ENCODE assay signal across 11 mouse cellular contexts in the genomic region with DNA sequence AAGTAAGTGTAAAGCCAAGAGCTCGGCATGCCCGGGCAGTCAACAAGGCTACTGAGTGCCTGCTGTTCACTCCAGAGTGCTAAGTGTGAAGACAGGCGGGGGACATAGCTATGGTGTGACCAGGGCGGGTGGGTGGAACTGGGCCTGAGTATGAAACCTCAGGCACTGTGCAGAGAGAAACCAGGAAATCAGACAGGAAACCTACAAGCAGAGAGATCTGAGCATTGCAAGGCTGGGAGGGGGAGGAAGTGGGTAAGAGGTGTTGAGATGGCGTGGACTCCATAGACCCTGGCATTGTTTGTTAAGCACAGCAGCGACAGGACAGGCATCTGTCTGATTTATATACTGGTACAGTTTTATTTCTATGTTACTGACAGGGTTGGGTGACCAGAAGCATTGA. TPM values are rescaled to one million over a fixed set of nuclear protein-coding genes. Genes with fewer than 3 reads are reported as not detected.
A peak's percentile ranks its signal among the peaks of the same experiment; 100 is the strongest.
DNase-seq lines count a peak whose midpoint lies in the region; ATAC-seq and TF ChIP-seq lines count a peak whose summit lies in the region.
"Had no signal": no experiment of that assay in that cellular context is flagged by ENCODE, and none has a peak within 500 bp of the region (broad histone marks: within the 10 kb centered on the region; RNA-seq: fewer than 3 reads in every experiment).

No protein-coding gene starts in this region.

- H3K4me3 ChIP-seq in liver, embryonic 12.5 days = no peak overlapping the region
- H3K4me3 ChIP-seq in liver, embryonic 11.5 days (ENCODE audit: low read depth, low read length) = no peak overlapping the region
- no peak overlapping the region for H3K4me3 ChIP-seq in stomach, postnatal 0 days (ENCODE audit: low read depth, low read length)
- H3K4me3 ChIP-seq in hindbrain, embryonic 16.5 days (ENCODE audit: low read length) = no peak overlapping the region
- H3K4me3 ChIP-seq: embryonic facial prominence, embryonic 12.5 days; hindbrain, embryonic 10.5 days; lung, embryonic 15.5 days; neural tube, embryonic 13.5 days had no signal

- no peak for TF ChIP-seq CTCF in stomach, postnatal 0 days (IDR thresholded peaks at IDR 0.05; ENCODE audit: low read depth)

- no peaks in the 10 kb centered on the region for H3K27me3 ChIP-seq in liver, embryonic 12.5 days (replicated peaks)
- no peaks in the 10 kb centered on the region for H3K27me3 ChIP-seq in liver, embryonic 11.5 days (replicated peaks; ENCODE audit: control insufficient read depth, insufficient read depth, low read length)
- H3K27me3 ChIP-seq in stomach, postnatal 0 days (ENCODE audit: control insufficient read depth, insufficient read depth, low read length) = no peaks in the 10 kb centered on the region
- no peaks in the 10 kb centered on the region for H3K27me3 ChIP-seq in hindbrain, embryonic 16.5 days (replicated peaks; ENCODE audit: control insufficient read depth, insufficient read depth, low read length)
- H3K27me3 ChIP-seq: embryonic facial prominence, embryonic 12.5 days; lung, embryonic 15.5 days; neural tube, embryonic 13.5 days had no signal

- no peak overlapping the region for H3K9ac ChIP-seq in liver, embryonic 12.5 days
- H3K9ac ChIP-seq in liver, embryonic 11.5 days (ENCODE audit: low read depth, low read length) = no peak overlapping the region
- no peak overlapping the region for H3K9ac ChIP-seq in stomach, postnatal 0 days (ENCODE audit: low read length)
- no peak overlapping the region for H3K9ac ChIP-seq in hindbrain, embryonic 16.5 days (ENCODE audit: low read depth, low read length)
- H3K9ac ChIP-seq: embryonic facial prominence, embryonic 12.5 days; lung, embryonic 15.5 days; neural tube, embryonic 13.5 days had no signal

- H3K4me1 ChIP-seq in liver, embryonic 12.5 days = no peaks in the 10 kb centered on the region
- H3K4me1 ChIP-seq in liver, embryonic 11.5 days (replicated peaks; ENCODE audit: control insufficient read depth, insufficient read depth, low read length) = no peaks in the 10 kb centered on the region; the same call in 1 of the 2 replicates
- no peaks in the 10 kb centered on the region for H3K4me1 ChIP-seq in stomach, postnatal 0 days (replicated peaks; ENCODE audit: control insufficient read depth, insufficient read depth)
- H3K4me1 ChIP-seq in hindbrain, embryonic 16.5 days (ENCODE audit: control insufficient read depth, insufficient read depth, low read depth, low read length) = no peaks in the 10 kb centered on the region

- 0 out of 2 replicates have a peak, but pooled peaks have one; percentile 33 for ATAC-seq in liver, embryonic 12.5 days
- no peak; the same call in 1 of the 2 replicates for ATAC-seq in liver, embryonic 11.5 days (replicated peaks; ENCODE audit: low FRiP score)
- ATAC-seq in inflammation-experienced regulatory T-cells, adult 6 months = peak; percentile 97
- 0 out of 2 replicates have a peak, but pooled peaks have one; percentile 41 for ATAC-seq in stomach, postnatal 0 days (ENCODE audit: low FRiP score, low TSS enrichment)
- no peak for ATAC-seq in hindbrain, embryonic 16.5 days

- no peak for DNase-seq in liver, embryonic 11.5 days (ENCODE audit: low spot score)
- peak; percentile 73 for DNase-seq in T-cell, adult 2 months (ENCODE audit: low spot score)
- no peak for DNase-seq in stomach, postnatal 0 days (ENCODE audit: low spot score)
- no peak for DNase-seq in testis, postnatal 14 days (ENCODE audit: low spot score)

- TF ChIP-seq EP300 in stomach, postnatal 0 days (optimal IDR thresholded peaks at IDR 0.05) = no peak

- H3K36me3 ChIP-seq in liver, embryonic 12.5 days = no peaks in the 10 kb centered on the region
- no peaks in the 10 kb centered on the region for H3K36me3 ChIP-seq in liver, embryonic 11.5 days (ENCODE audit: control insufficient read depth, insufficient read depth, low read length)
- no peaks in the 10 kb centered on the region for H3K36me3 ChIP-seq in stomach, postnatal 0 days (ENCODE audit: control insufficient read depth, insufficient read depth, low read length)
- no peaks in the 10 kb centered on the region for H3K36me3 ChIP-seq in hindbrain, embryonic 16.5 days (ENCODE audit: control insufficient read depth, insufficient read depth, low read length)
- H3K36me3 ChIP-seq: embryonic facial prominence, embryonic 12.5 days; hindbrain, embryonic 10.5 days; lung, embryonic 15.5 days; neural tube, embryonic 13.5 days had no signal

- H3K4me2 ChIP-seq in liver, embryonic 12.5 days = no peak overlapping the region
- H3K4me2 ChIP-seq in liver, embryonic 11.5 days = no peak overlapping the region
- H3K4me2 ChIP-seq in stomach, postnatal 0 days (replicated peaks; ENCODE audit: low read depth) = no peak overlapping the region
- no peak overlapping the region for H3K4me2 ChIP-seq in hindbrain, embryonic 16.5 days (ENCODE audit: low read length)
- H3K4me2 ChIP-seq: embryonic facial prominence, embryonic 12.5 days; lung, embryonic 15.5 days; neural tube, embryonic 13.5 days had no signal

- WGBS in liver, embryonic 12.5 days (ENCODE audit: insufficient replicate concordance) = 41% methylated on average over 6 of the region's 6 CpGs
- 59% methylated on average over 6 of the region's 6 CpGs for WGBS in liver, embryonic 11.5 days
- 63% methylated on average over 6 of the region's 6 CpGs for whole genome bisulfite sequencing in stomach, postnatal 0 days
- 80% methylated on average over 6 of the region's 6 CpGs for WGBS in hindbrain, embryonic 16.5 days

- H3K9me3 ChIP-seq in liver, embryonic 12.5 days (replicated peaks) = no peaks in the 10 kb centered on the region
- H3K9me3 ChIP-seq in liver, embryonic 11.5 days (ENCODE audit: control insufficient read depth, low read length) = no peaks in the 10 kb centered on the region
- no peaks in the 10 kb centered on the region for H3K9me3 ChIP-seq in stomach, postnatal 0 days (ENCODE audit: control insufficient read depth, low read length)
- H3K9me3 ChIP-seq in hindbrain, embryonic 16.5 days (ENCODE audit: control insufficient read depth, low read length) = no peaks in the 10 kb centered on the region
- H3K9me3 ChIP-seq: embryonic facial prominence, embryonic 12.5 days; hindbrain, embryonic 10.5 days; lung, embryonic 15.5 days; neural tube, embryonic 13.5 days had no signal

- H3K27ac ChIP-seq in liver, embryonic 12.5 days = no peak overlapping the region
- H3K27ac ChIP-seq in liver, embryonic 11.5 days (ENCODE audit: low read depth, low read length) = no peak overlapping the region
- no peak overlapping the region for H3K27ac ChIP-seq in stomach, postnatal 0 days (replicated peaks)
- H3K27ac ChIP-seq in hindbrain, embryonic 16.5 days (ENCODE audit: low read depth, low read length) = no peak overlapping the region
- H3K27ac ChIP-seq: embryonic facial prominence, embryonic 12.5 days; hindbrain, embryonic 10.5 days; lung, embryonic 15.5 days; neural tube, embryonic 13.5 days had no signal

RNA-seq across cellular contexts. Expression of a gene that starts 18.4 kb away (rescaled TPM):
- polyA plus RNA-seq in liver, embryonic 12.5 days (2016; fragmentation: Nextera tagmentation; extraction: Ambion mirVana) = 37.0 and 37.6 TPM in 2 replicates
- 39.7 and 40.7 TPM in 2 replicates for polyA plus RNA-seq in liver, embryonic 11.5 days (2014; fragmentation: Nextera tagmentation; extraction: Ambion mirVana)
- 1 to 10 TPM in 1 of 3 experiments, under 1 TPM in 2; 0.86 to 4.5 (median 0.91) TPM for polyA plus RNA-seq in inflammation-experienced regulatory T-cells, adult 6 months (2017; shearing (Covaris generic))
- polyA plus RNA-seq in stomach, postnatal 0 days (2015; fragmentation: Nextera tagmentation; extraction: Ambion mirVana) = 7.8 and 8.8 TPM in 2 replicates
- 7.7 and 10.1 TPM in 2 replicates for polyA plus RNA-seq in hindbrain, embryonic 16.5 days (2015; fragmentation: Nextera tagmentation; extraction: Ambion mirVana)

RNA-seq across cellular contexts. Expression of a gene that starts 48.8 kb away (rescaled TPM):
- not detected in 2 replicates for polyA plus RNA-seq in liver, embryonic 12.5 days (2016; fragmentation: Nextera tagmentation; extraction: Ambion mirVana)
- not detected in 2 replicates for polyA plus RNA-seq in liver, embryonic 11.5 days (2014; fragmentation: Nextera tagmentation; extraction: Ambion mirVana)
- not detected for polyA plus RNA-seq in inflammation-experienced regulatory T-cells, adult 6 months (2017; shearing (Covaris generic))
- polyA plus RNA-seq in stomach, postnatal 0 days (2015; fragmentation: Nextera tagmentation; extraction: Ambion mirVana) = 3.0 and 4.6 TPM in 2 replicates
- polyA plus RNA-seq in hindbrain, embryonic 16.5 days (2015; fragmentation: Nextera tagmentation; extraction: Ambion mirVana) = 0.76 and 0.92 TPM in 2 replicates

RNA-seq across cellular contexts. Expression of a gene that starts 58.4 kb away (rescaled TPM):
- polyA plus RNA-seq in liver, embryonic 12.5 days (2016; fragmentation: Nextera tagmentation; extraction: Ambion mirVana) = not detected in 2 replicates
- polyA plus RNA-seq in liver, embryonic 11.5 days (2014; fragmentation: Nextera tagmentation; extraction: Ambion mirVana) = 0.29 TPM in 1 of 2 replicates, not detected in the other
- polyA plus RNA-seq in inflammation-experienced regulatory T-cells, adult 6 months (2017; shearing (Covaris generic)) = not detected
- polyA plus RNA-seq in stomach, postnatal 0 days (2015; fragmentation: Nextera tagmentation; extraction: Ambion mirVana) = 0.07 and 0.11 TPM in 2 replicates
- polyA plus RNA-seq in hindbrain, embryonic 16.5 days (2015; fragmentation: Nextera tagmentation; extraction: Ambion mirVana) = 0.29 and 0.34 TPM in 2 replicates

Comparison
In these comparisons a context has a peak if more than half of its experiments do, and no peak if none do; other contexts are left out.
1. ATAC-seq: peak in liver, embryonic 12.5 days (single experiment), inflammation-experienced regulatory T-cells, adult 6 months (single experiment) and stomach, postnatal 0 days (single experiment); none in liver, embryonic 11.5 days (single experiment) and hindbrain, embryonic 16.5 days (single experiment).